Mouse (Mus musculus) forebrain, embryonic 15.5 days (tissue): ENCODE measurements around the gene Zfp593. TPM values are rescaled to one million over a fixed set of nuclear protein-coding genes. Genes with fewer than 3 reads are reported as not detected.
"Not testable (repeated sequence)": the region's sequence is repeated elsewhere in the genome, so short reads cannot be mapped to it uniquely, and the experiment has no call there.

Source experiments
- ATAC-seq: fragments of 200-750 bp; cut with Nextera tagmentation; replicated peaks from 2 replicates; pipeline ENCODE4 v1.8.0; 2017; ENCODE audit warnings: mild to moderate bottlenecking, moderate TSS enrichment, moderate library complexity
- H3K27ac ChIP-seq: fragments of 300-500 bp; sonication (generic); replicated peaks from 2 replicates; pipeline ENCODE4 v1.5.1; 2015; ENCODE audit warnings: mild to moderate bottlenecking, inconsistent platforms
- H3K27me3 ChIP-seq: fragments of 300-500 bp; sonication (generic); 2 replicates; pipeline ENCODE4 v1.6.1; 2015; ENCODE audit warnings: inconsistent platforms
- H3K36me3 ChIP-seq: fragments of 300-500 bp; sonication (generic); 2 replicates; pipeline ENCODE4 v1.6.1; 2015; ENCODE audit warnings: mild to moderate bottlenecking, inconsistent platforms
- H3K4me1 ChIP-seq: fragments of 300-500 bp; sonication (generic); 2 replicates; pipeline ENCODE4 v1.6.1; 2015; ENCODE audit warnings: inconsistent platforms
- H3K4me2 ChIP-seq: fragments of 300-500 bp; sonication (generic); replicated peaks from 2 replicates; pipeline ENCODE4 v1.6.1; 2015; ENCODE audit warnings: mild to moderate bottlenecking, inconsistent platforms
- H3K4me3 ChIP-seq: fragments of 300-500 bp; sonication (generic); 2 replicates; pipeline ENCODE4 v1.5.1; 2015; ENCODE audit warnings: mild to moderate bottlenecking, inconsistent platforms
- H3K9ac ChIP-seq: fragments of 300-500 bp; sonication (generic); replicated peaks from 2 replicates; pipeline ENCODE4 v1.6.1; 2015; ENCODE audit warnings: mild to moderate bottlenecking, inconsistent platforms
- H3K9me3 ChIP-seq: fragments of 300-500 bp; sonication (generic); 2 replicates; pipeline ENCODE4 v1.6.1; 2016; ENCODE audit warnings: inconsistent platforms
- WGBS: fragments of 180-500 bp; shearing (Covaris S2); methylation state at CpG from one replicate; pipeline ENCODE4 v1.1.7; 2015; ENCODE audit warnings: mixed read lengths; 5-methylcytosine and 5-hydroxymethylcytosine counted together
- polyA plus RNA-seq: library from polyadenylated mRNA; unstranded; fragments of >200 nt; fragmentation: Nextera tagmentation; extraction: Ambion mirVana; gene quantifications from 2 replicates; pipeline ENCODE4 v1.2.1, GENCODE M21; 2015

Zfp593 gene
- polyA plus RNA-seq, 1 experiment from 2014 or later = 17.8 TPM

DNA sequence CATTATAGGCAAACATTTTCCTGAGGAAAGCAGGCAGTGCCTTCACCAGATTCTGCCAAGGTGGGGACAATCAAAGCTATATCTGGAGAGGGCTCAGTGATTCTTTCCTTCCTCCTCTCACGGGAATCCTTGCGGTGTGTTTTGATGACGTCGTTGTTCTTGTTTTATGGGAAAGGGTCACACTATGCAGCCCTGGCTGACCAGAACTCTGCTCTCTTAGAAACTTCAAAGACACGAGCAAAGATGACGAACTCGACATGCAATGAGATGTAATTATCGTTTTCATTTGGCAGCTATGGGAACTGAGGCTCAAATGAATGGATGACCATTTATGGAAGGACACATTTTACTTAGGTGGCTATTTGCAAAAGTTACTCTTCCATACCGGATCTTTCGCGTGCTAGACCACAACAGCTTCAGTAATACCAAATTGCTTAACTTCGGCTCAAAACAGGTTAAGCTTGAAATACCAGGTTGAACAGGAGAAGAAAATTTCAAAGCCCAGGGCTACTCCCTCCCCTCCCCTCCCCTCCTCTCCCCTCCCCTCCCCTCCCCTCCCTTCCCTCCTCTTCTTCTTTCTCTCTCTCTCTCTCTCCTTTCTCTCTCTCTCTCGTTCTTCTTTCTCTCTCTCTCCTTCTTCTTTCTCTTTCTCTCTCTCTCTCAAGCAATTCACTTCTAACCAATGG is 27.5 kb upstream of the Zfp593 start:
- H3K4me3 ChIP-seq = no peak overlapping the region

DNA sequence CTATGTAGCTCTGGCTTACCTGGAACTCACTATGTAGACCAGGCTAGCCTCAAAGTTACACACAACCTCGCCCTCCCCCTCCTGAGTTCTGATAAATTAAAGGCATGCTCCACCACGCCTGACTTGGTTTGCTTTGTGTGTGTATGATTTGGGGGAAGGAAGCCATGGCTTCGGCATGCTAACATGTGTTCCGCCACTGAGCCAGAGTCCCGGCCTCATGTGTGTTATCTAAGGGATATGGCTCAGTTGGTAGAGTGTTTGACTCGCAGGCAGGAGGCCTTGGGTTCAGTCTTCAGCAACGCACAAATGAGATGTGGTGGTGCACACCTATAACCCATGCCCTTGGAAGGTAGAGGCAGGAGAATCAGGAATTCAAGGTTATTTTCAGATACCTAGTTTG is 26.6 kb upstream of the Zfp593 start:
- no peak for ATAC-seq
- no peaks in the 10 kb centered on the region for H3K9me3 ChIP-seq
- no peaks in the 10 kb centered on the region for H3K27me3 ChIP-seq
- H3K4me3 ChIP-seq = no peak overlapping the region
- no peak overlapping the region for H3K4me2 ChIP-seq
- H3K36me3 ChIP-seq = peaks cover 13% of the 10 kb centered on the region
- H3K9ac ChIP-seq = no peak overlapping the region
- no peak overlapping the region for H3K27ac ChIP-seq
- 82% methylated on average over 7 of the region's 7 CpGs for WGBS
- no peaks in the 10 kb centered on the region for H3K4me1 ChIP-seq

More for the DNA sequence above, 27.5 kb upstream of the Zfp593 start:
- no peak overlapping the region for H3K9ac ChIP-seq
- 29% methylated on average over 13 of the region's 13 CpGs for WGBS
- no peaks in the 10 kb centered on the region for H3K4me1 ChIP-seq
- H3K9me3 ChIP-seq = no peaks in the 10 kb centered on the region
- H3K36me3 ChIP-seq = peaks cover 22% of the 10 kb centered on the region
- no peak overlapping the region for H3K4me2 ChIP-seq
- ATAC-seq = no peak
- H3K27me3 ChIP-seq = no peaks in the 10 kb centered on the region
- no peak overlapping the region for H3K27ac ChIP-seq

DNA sequence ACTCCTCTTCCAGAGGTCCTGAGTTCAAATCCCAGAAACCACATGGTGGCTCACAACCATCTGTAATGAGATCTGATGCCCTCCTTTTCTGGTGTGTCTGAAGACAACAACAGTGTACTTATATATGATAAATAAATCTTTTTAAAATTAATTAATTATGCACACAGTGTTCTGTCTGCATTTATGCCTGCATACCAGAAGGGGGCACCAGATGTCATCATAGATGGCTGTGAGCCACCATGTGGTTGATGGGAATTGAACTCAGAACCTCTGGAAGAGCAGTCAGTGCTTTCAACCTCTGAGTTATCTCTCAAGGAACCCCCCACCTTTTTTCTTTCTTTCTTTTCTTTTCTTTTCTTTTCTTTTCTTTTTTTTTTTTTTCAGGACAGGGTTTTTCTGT is 24.2 kb upstream of the Zfp593 start:
- not testable (repeated sequence) for H3K27me3 ChIP-seq, H3K4me3 ChIP-seq, ATAC-seq, H3K9ac ChIP-seq, H3K36me3 ChIP-seq, H3K9me3 ChIP-seq, H3K4me1 ChIP-seq, H3K27ac ChIP-seq, H3K4me2 ChIP-seq

DNA sequence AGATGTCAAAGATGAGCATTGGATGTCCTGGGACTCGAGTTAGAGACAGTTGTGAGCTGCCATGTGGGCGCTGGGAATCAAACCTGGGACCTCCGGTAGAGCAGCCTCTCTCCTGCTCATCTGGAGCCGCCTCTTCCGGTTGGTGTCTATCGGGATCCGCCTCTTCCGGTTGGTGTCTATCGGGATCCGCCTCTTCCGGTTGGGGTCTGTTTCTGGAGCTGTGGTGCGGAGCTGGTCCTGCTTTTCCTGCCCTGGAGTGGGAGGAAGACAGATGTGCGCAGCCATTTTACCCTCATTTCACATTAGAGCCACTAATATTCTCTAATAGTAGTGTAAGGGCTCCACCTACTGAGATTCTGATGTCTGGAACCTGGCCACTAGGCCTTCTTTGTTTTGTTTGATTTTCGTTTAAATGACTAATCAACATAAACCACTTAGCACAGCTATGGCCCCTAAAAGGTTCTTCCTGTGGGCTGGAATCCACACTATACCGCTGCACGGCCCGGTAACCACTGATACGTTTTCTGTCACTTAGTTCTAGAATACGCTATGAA is 22.8 kb upstream of the Zfp593 start:
- Histone ChIP-seq H3K4me1 (no peaks in the 10 kb centered on the region), H3K9me3 (no peaks in the 10 kb centered on the region), H3K4me2 (no peak overlapping the region), H3K36me3 (no peaks in the 10 kb centered on the region), H3K27ac (no peak overlapping the region), H3K27me3 (no peaks in the 10 kb centered on the region), H3K4me3 (no peak overlapping the region), H3K9ac (no peak overlapping the region)
- ATAC-seq = no peak
- 87% methylated on average over 19 of the region's 19 CpGs for WGBS

DNA sequence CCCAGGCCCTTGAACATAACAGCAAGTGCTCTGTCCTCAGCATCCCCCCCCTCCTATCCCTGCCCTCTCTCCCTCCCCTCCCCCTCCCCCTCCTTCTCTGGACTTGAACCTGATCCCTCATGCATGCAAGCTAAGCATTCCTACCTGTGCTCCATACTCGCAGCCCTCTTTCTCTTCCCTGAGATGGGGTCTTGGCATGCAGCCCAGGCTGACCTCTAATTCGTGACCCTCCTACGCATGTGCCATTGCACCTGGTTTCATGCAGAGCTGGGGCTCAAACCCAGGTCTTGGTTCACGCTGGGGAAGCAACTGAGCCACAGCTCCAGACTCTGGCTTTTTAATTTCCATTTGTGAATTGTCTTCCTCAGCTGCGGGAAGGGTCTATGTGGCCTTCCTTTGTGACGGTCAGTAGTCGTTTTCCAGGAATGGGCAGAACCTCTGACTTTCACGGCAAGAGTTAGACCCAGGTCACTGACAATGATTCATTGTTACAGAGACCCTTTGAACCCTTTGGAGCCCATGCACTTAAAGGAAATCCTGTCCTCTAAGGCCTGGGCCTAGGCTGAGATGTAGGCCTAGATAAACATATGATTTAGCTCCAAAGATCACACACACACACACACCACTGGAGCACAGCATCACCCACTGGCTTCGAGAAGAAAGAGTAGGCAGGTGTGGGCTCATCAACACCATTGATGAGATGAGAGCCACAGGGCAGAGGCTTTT is 20.6 kb upstream of the Zfp593 start:
- WGBS = 72% methylated on average over 9 of the region's 9 CpGs
- H3K36me3 ChIP-seq = no peaks in the 10 kb centered on the region
- H3K27me3 ChIP-seq = no peaks in the 10 kb centered on the region
- no peak overlapping the region for H3K4me3 ChIP-seq
- H3K27ac ChIP-seq = no peak overlapping the region
- no peak for ATAC-seq
- H3K4me2 ChIP-seq = no peak overlapping the region
- H3K9me3 ChIP-seq = no peaks in the 10 kb centered on the region
- H3K9ac ChIP-seq = no peak overlapping the region
- no peaks in the 10 kb centered on the region for H3K4me1 ChIP-seq

DNA sequence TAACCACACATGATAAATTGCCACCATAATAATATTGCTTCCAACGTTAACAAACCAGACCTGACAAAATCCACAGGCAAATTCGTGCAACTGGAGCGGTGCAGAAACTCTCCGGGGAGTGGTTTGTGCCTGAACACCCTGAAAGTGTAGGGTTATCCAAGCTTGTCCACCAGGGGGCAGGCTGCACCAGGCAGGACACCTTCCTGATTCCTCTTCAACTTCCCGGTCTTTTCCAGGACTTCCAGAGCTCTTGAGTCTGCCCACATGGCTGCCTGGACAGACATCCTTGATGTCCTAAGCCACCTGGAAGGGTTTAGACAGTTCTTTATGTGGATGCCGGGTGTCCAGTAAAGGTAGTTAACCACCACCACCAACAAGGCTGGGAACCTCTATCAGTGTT is 17.8 kb upstream of the Zfp593 start:
- Histone ChIP-seq H3K27me3 (no peaks in the 10 kb centered on the region), H3K36me3 (no peaks in the 10 kb centered on the region), H3K27ac (no peak overlapping the region), H3K4me3 (no peak overlapping the region), H3K4me1 (no peaks in the 10 kb centered on the region), H3K9me3 (no peaks in the 10 kb centered on the region), H3K4me2 (no peak overlapping the region), H3K9ac (no peak overlapping the region)
- WGBS = 39% methylated on average over 6 of the region's 6 CpGs
- ATAC-seq = no peak

DNA sequence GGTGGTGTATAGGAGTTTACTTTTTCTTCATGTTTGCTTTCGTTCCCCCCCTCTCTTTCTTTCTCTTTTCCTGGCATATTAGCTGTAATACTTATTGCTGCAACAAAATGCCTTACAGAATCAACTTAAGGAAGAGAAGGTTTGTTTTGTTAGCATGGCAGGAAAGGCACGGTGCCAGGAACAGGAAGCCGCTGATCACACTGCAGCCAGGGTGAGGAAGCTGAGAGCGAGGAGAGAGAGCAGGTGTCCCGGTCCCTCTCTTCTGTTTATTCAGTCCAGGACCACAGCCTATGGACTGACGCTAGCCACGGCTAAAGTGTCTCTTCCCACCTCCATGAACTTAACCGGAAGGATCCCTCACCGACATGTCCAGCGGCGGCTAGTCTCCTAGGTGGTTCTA is 13.0 kb upstream of the Zfp593 start:
- no peaks in the 10 kb centered on the region for H3K36me3 ChIP-seq
- no peak overlapping the region for H3K27ac ChIP-seq
- H3K9me3 ChIP-seq = no peaks in the 10 kb centered on the region
- peaks cover 3% of the 10 kb centered on the region; the same call in 1 of the 2 replicates for H3K4me1 ChIP-seq
- 64% methylated on average over 11 of the region's 11 CpGs for WGBS
- H3K9ac ChIP-seq = no peak overlapping the region
- H3K4me3 ChIP-seq = no peak overlapping the region
- H3K27me3 ChIP-seq = peaks cover 19% of the 10 kb centered on the region
- no peak overlapping the region for H3K4me2 ChIP-seq
- no peak for ATAC-seq

DNA sequence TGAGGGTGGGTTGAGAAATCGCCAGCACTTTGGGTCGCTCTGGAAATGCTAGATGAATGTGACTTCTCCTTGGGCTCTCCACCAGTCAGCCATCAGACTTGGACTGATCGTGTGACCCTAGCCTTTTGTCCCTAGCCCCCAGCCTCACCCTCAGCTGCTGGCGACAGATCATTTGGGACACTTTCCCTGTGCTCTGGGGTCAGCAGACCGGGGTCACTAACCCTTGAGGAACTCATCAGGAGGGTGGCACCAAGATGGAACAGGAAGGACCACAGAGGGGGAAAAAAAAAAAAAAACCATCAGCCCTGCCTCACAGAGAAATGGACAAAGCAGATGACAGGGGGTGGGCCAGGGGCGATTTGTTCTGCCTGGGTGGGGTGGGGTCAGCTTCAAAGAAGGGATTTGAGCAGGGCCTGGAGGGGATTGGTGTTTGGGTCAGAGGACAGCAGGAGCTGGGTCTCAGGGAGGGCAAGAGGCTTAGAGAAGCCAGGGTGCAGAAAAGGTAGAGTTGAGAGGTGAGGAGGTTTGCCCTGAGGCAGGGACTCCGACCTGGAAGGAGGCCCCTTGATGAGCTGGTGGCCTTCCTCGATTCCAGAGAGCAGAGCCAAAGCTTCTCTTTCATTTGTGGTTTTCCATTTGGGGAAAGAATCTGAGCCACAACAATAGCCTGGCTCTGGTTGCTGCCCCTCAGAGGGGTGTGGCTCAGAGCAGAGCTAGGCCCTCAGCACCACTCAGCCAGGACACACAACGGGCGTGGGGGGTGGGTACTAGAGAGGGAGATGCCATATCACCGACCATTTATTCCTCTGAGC is 12.0 kb upstream of the Zfp593 start:
- Histone ChIP-seq H3K4me2 (no peak overlapping the region), H3K27ac (no peak overlapping the region), H3K36me3 (no peaks in the 10 kb centered on the region), H3K27me3 (peaks cover 28% of the 10 kb centered on the region), H3K9ac (no peak overlapping the region), H3K9me3 (no peaks in the 10 kb centered on the region), H3K4me3 (no peak overlapping the region), H3K4me1 (peaks cover 3% of the 10 kb centered on the region; the same call in 1 of the 2 replicates)
- WGBS = 17% methylated on average over 11 of the region's 11 CpGs
- no peak for ATAC-seq

DNA sequence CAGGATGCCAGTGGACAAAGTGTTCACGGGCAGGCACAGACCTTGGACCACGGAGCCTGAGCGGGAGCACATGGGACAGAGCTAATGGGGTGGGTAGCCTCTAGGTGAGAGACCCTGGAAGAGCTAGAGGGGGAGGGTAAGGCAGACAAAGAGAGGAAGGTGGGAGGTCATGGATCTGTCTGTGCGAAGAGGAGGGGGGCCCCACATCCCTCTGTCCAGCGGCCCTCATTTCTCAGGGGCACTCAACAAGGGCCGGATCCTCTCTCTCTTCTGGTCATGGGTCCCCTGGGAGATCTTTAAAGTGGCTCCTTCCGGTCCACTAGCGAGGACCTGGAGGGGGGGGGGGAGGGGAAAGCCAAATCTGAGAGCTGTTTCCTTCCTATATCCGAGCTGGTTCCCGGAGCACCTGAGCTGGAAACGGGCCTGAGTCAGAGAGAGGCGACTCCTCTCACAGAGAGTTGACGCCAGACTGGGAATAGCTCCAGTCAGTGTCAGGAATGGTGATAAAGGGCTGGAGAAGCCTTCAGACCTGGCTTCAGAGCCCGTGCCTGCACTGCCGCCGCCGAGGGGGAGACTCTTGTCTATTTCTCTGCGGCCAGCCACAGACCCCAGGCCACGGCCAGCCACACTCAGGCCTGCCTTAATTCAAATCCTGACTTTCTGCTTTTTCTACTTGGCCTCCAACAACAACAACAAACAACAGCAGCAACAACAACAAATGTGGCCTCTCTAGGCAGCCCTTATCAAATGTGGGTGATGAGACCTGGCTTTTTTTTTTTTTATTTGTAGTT is 11.2 kb upstream of the Zfp593 start:
- Histone ChIP-seq H3K27me3 (peaks cover 36% of the 10 kb centered on the region), H3K27ac (no peak overlapping the region), H3K36me3 (no peaks in the 10 kb centered on the region), H3K9ac (no peak overlapping the region), H3K9me3 (no peaks in the 10 kb centered on the region), H3K4me2 (no peak overlapping the region), H3K4me3 (no peak overlapping the region), H3K4me1 (peaks cover 11% of the 10 kb centered on the region)
- WGBS = 17% methylated on average over 18 of the region's 19 CpGs
- ATAC-seq = no peak

DNA sequence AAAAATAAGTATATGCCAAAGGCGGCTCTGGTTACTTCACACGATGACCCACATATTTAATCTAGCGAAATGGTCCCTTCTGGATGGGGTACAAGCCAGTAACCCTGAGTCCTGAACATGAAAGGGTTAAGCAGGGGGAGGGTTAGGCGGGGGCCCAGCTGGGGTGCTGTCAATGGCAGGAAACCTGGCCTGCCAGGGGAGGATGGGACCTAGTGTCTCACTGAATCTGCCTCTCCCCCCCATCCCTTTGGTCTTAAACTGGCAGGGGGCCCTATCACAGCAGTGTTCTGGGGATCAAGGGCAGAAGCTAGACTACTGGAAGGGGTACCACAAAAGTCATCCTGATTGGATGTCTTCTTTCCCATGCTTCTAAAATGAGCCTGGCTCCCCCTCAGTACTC is 10.5 kb upstream of the Zfp593 start:
- Histone ChIP-seq H3K27me3 (peaks cover 42% of the 10 kb centered on the region), H3K4me2 (no peak overlapping the region), H3K4me1 (peaks cover 18% of the 10 kb centered on the region), H3K4me3 (no peak overlapping the region), H3K9me3 (no peaks in the 10 kb centered on the region), H3K27ac (no peak overlapping the region), H3K36me3 (no peaks in the 10 kb centered on the region), H3K9ac (no peak overlapping the region)
- 26% methylated on average over 4 of the region's 4 CpGs for WGBS
- ATAC-seq = no peak

DNA sequence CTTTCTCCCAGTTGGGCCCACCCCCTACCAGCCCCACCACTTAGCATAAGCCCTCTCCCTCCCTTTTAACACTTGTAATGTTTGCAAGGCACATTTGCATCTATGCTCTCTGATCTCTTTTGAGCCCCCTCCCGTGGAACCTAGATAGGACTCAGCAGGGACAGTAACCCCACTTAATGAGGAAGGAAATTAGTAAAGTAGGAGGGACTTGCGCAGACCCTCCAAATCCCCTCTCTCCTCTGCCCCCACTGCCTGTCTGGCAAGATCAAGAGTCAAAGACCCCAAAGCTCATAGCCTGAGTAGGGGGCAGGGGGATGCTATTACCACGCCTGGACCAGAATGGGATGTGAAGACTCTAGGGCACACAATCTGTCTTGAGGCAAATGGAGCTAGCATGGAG is 9.4 kb upstream of the Zfp593 start:
- H3K9ac ChIP-seq = no peak overlapping the region
- H3K27ac ChIP-seq = no peak overlapping the region
- no peaks in the 10 kb centered on the region for H3K36me3 ChIP-seq
- no peak overlapping the region for H3K4me3 ChIP-seq
- 30% methylated on average over 3 of the region's 3 CpGs for WGBS
- no peaks in the 10 kb centered on the region for H3K9me3 ChIP-seq
- no peak for ATAC-seq
- H3K4me2 ChIP-seq = no peak overlapping the region
- peaks cover 28% of the 10 kb centered on the region for H3K4me1 ChIP-seq
- peaks cover 52% of the 10 kb centered on the region for H3K27me3 ChIP-seq
